9 mouse cellular contexts compared by ENCODE assay signal in genomic region chr8:87640930-87641329, GRCm38 (mm10).
DNase-seq lines count a peak whose midpoint lies in the region; ATAC-seq and TF ChIP-seq lines count a peak whose summit lies in the region.
"Had no signal": no experiment of that assay in that cellular context is flagged by ENCODE, and none has a peak within 500 bp of the region (broad histone marks: within the 10 kb centered on the region; RNA-seq: fewer than 3 reads in every experiment).

No protein-coding gene starts in this region.

- no peaks in the 10 kb centered on the region for H3K27me3 ChIP-seq in lung, embryonic 14.5 days (ENCODE audit: insufficient read depth, low read length)
- H3K27me3 ChIP-seq in limb, embryonic 13.5 days, result no peaks in the 10 kb centered on the region
- no peaks in the 10 kb centered on the region for H3K27me3 ChIP-seq in kidney, embryonic 16.5 days (ENCODE audit: insufficient read depth, low read length)

- intact Hi-C loops in gastrocnemius, postnatal 14 days (cut with DNase I; ENCODE audit: low total_unique reads), result no loop called here

- no peak overlapping the region for H3K4me2 ChIP-seq in lung, embryonic 14.5 days
- no peak overlapping the region for H3K4me2 ChIP-seq in limb, embryonic 13.5 days (replicated peaks)
- H3K4me2 ChIP-seq in kidney, embryonic 16.5 days (replicated peaks; ENCODE audit: low read depth, low read length), result no peak overlapping the region

- no peak for ATAC-seq in lung, embryonic 14.5 days (ENCODE audit: insufficient read depth)
- ATAC-seq in limb, embryonic 13.5 days (ENCODE audit: low FRiP score, low read depth), result peak; percentile 19; the same call in 1 of the 2 replicates
- ATAC-seq in kidney, embryonic 16.5 days (ENCODE audit: low FRiP score, low TSS enrichment), result no peak
- ATAC-seq: Patski had no signal

- DNase-seq in gastrocnemius, postnatal 10 days, result peak; percentile 41
- DNase-seq in gastrocnemius, postnatal 14 days, result no peak
- DNase-seq in lung, embryonic 14.5 days, result peak; percentile 67
- no peak for DNase-seq in lung, adult 18-20 months
- peak; percentile 45 for DNase-seq in cerebellum, adult 11 months
- DNase-seq in thymus, postnatal 0 days (ENCODE audit: low spot score), result no peak

- TF ChIP-seq CTCF in lung, embryonic 14.5 days (IDR thresholded peaks at IDR 0.05; ENCODE audit: low read depth), result peak; percentile 67

- 46% methylated on average over 3 of the region's 3 CpGs for WGBS in lung, embryonic 14.5 days
- WGBS in limb, embryonic 13.5 days, result 40% methylated on average over 3 of the region's 3 CpGs
- 47% methylated on average over 3 of the region's 3 CpGs for WGBS in kidney, embryonic 16.5 days

- H3K27ac ChIP-seq in lung, embryonic 14.5 days (ENCODE audit: low read depth), result no peak overlapping the region
- H3K27ac ChIP-seq in limb, embryonic 13.5 days, result no peak overlapping the region
- no peak overlapping the region for H3K27ac ChIP-seq in kidney, embryonic 16.5 days (ENCODE audit: low read length)

- no peak overlapping the region for H3K4me3 ChIP-seq in lung, embryonic 14.5 days (ENCODE audit: low read depth, low read length)
- no peak overlapping the region for H3K4me3 ChIP-seq in limb, embryonic 13.5 days
- H3K4me3 ChIP-seq in kidney, embryonic 16.5 days (ENCODE audit: low read length), result no peak overlapping the region

- no peaks in the 10 kb centered on the region for H3K36me3 ChIP-seq in lung, embryonic 14.5 days (ENCODE audit: insufficient read depth)
- no peaks in the 10 kb centered on the region for H3K36me3 ChIP-seq in limb, embryonic 13.5 days
- H3K36me3 ChIP-seq in kidney, embryonic 16.5 days (ENCODE audit: insufficient read depth, low read length), result no peaks in the 10 kb centered on the region

- H3K9ac ChIP-seq in lung, embryonic 14.5 days, result no peak overlapping the region
- no peak overlapping the region for H3K9ac ChIP-seq in limb, embryonic 13.5 days
- H3K9ac ChIP-seq in kidney, embryonic 16.5 days (replicated peaks; ENCODE audit: low read length), result no peak overlapping the region

- H3K9me3 ChIP-seq in lung, embryonic 14.5 days (ENCODE audit: low read depth, low read length), result no peaks in the 10 kb centered on the region
- H3K9me3 ChIP-seq in limb, embryonic 13.5 days, result no peaks in the 10 kb centered on the region
- no peaks in the 10 kb centered on the region for H3K9me3 ChIP-seq in kidney, embryonic 16.5 days (ENCODE audit: low read length)

- H3K4me1 ChIP-seq in lung, embryonic 14.5 days (ENCODE audit: insufficient read depth), result 0 out of 2 replicates have a peak, but pooled peaks cover 4% of the 10 kb centered on the region
- peaks cover 14% of the 10 kb centered on the region for H3K4me1 ChIP-seq in limb, embryonic 13.5 days
- H3K4me1 ChIP-seq in kidney, embryonic 16.5 days (ENCODE audit: insufficient read depth, low read length), result peaks cover 3% of the 10 kb centered on the region; the same call in 1 of the 2 replicates

Comparison
In these comparisons a context has a peak if more than half of its experiments do, and no peak if none do; other contexts are left out.
1. DNase-seq: peak in gastrocnemius, postnatal 10 days (single experiment), lung, embryonic 14.5 days (single experiment) and cerebellum, adult 11 months (single experiment); none in gastrocnemius, postnatal 14 days (single experiment), lung, adult 18-20 months (0 of 2) and thymus, postnatal 0 days (single experiment).